Mouse (Mus musculus) ovary, postnatal 14 days (tissue): ENCODE measurements around the gene Gpr142.

Experiments used
- DNase-seq: peaks from one replicate; pipeline ENCODE4 v3.0.0; 2022; ENCODE audit warnings: low spot score

Gpr142 gene

DNA sequence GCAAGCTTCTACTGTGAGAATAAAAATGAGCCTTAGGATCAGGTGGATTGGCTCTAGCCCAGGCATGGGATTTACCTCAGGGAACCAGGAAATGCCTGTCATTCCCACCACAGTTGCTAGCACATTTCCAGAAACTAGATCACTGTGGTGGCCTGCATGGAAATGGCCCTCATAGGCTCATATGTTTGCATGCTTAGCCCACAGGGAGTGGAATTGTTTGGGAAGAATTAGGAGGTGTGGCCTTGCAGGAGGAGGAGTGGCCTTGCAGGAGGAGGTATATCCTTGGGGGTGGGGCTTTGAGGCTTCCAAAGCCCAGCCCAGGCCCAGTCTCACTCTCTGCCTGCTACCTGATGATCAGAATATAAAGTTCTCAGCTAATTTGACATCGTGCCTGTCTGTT is 3.2 kb downstream of the Gpr142 start:
- DNase-seq = no peak

GRCm38 (mm10) chr11:114802540-114803267 is 4.0 kb downstream of the Gpr142 start:
- DNase-seq = no peak

DNA sequence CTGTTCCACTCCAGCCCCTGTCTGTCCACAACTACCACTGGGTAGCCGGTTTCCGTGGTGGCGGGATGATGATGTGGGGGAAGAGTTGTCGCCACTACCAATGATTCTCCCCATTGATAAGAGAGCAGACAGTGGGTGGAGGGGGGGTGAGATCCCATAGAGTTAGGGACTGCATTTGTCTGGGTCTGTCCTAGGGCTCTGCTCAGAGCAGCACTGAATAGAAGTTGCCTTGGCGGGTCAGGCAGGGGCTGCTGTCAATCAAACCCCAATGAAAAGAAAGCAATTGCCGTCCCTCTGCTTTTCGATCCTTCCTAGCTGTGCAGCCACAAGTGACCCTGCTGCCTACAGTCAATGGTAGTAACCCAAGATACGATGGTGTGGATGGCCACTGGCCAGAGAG is 5.3 kb downstream of the Gpr142 start:
- DNase-seq = no peak

GRCm38 (mm10) chr11:114807025-114807424 is 8.3 kb downstream of the Gpr142 start:
- no peak for DNase-seq

- no peak for DNase-seq
Measured at GRCm38 (mm10) chr11:114807686-114808427, 9.1 kb downstream of the Gpr142 start.

DNA sequence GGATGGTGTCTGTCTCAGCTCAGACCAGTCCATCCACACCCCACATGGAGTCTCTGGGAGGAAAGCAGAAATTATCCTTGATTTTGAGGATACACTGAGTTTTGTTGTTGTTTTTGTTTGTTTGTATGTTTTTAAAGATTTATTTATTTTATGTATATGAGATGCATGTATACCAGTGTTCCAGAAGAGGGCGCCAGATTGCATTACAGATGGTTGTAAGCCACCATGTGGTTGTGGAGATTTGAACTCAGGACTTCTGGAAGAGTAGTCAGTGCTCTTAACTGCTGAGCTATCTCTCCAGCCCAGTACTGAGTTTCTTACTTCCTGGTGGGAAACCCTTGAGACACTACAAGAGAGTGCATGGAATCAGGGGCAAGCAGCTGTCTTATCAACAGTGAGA is 10.6 kb downstream of the Gpr142 start:
- no peak for DNase-seq

- DNase-seq = no peak
Measured at GRCm38 (mm10) chr11:114810344-114810743, 11.6 kb downstream of the Gpr142 start.

DNA sequence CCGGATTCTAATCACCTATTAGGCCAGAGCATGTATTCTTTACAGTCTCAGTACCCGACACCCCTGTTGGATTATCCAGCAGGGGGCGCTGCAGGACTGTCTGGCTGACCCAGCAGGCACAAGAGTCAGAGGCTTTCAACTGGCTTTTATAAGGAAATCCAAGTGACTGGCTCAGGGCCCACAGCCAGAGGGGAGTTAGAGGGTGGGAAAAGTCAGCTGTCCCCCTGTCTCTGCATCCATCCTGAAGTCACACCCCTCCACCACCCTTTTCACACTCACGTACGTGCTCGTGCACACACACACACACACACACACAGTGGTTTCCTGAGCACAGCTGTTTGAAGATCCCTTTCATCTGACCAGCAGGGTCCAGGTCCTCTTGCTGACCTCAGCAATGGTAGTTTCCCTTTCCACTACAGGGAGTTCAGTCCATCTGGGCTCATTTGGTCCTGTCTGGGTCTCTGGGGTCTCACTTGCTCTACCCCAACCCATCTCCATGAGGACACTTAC is 14.1 kb downstream of the Gpr142 start:
- DNase-seq = peak; percentile 95

DNA sequence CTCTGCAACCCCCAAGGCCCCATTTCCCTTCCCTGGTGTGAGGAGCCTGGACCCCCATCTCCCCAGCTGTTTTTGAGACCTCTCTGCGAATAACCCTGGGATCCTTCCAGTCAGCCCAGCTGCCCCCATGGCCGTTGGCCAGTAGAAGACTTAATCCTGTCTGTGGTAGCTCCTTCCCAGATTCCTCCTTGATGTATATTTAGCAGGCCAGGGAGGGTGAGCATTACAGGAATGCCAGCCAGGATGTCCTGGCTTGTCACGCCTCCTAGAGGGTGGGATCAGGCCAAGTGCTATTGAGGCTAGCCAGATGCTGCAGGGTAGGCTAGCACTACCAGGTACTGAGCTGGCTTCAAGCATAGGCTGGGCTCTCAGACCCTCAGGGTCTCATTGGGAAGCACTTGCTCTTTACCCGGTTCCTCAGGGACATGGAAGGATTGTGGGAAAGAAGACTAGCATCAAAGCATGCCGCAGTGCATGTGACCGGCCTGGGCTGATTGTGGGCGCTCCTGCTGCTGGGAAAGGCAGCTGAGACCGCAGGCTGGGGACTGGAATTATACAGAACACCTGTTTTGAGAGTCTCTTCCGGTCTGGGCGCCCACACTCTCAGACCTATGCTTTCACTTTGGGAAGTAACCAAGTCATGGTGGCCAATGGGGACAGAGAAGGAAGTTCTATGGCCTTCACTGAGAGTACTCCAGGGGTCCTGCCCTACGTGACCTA is 16.3 kb downstream of the Gpr142 start:
- no peak for DNase-seq

- no peak for DNase-seq
Measured at GRCm38 (mm10) chr11:114816934-114817333, 18.2 kb downstream of the Gpr142 start.

DNA sequence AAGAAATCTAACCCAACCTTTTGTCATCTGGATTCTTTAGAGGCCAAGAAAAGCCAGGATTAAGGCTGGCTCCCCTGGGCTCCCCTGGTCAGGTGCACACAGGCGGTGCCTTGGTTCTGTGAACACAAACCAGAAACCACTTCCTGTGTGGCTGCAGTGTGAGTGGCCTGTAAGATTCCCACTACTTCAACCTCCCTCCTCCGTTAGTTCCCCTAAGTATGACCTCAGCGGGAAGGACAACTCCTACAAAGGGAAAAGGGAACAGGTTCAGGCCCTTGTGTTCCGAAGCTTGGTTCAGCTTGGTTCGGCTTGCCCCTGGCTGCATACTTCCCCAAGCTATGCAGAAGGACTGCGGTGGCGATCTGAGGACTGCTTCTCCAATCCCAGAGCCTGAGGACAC is 19.5 kb downstream of the Gpr142 start:
- DNase-seq = no peak

- DNase-seq = no peak
Measured at GRCm38 (mm10) chr11:114819110-114819509, 20.4 kb downstream of the Gpr142 start.

GRCm38 (mm10) chr11:114820444-114820843 is 21.7 kb downstream of the Gpr142 start:
- DNase-seq = no peak

DNA sequence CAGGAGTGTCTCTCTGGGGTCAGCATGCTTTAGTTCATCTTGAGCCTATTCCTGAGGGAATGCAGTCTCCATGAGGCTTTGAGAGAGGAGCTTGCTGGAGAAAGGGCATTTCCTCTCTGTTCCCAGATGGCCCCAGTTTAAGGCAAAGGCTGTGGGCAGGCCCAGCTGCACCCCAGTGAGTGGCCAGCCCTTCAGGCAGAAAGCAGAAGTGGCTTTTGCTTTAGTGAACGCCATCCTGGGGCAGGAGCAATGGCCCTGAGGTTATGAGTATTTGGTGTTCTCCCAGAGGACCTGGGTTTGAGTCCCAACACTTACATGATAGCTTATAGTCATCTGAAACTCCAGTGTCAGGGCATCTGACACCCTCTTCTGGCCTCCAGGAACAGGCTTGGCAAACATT is 22.6 kb downstream of the Gpr142 start:
- no peak for DNase-seq

GRCm38 (mm10) chr11:114822727-114823126 is 24.0 kb downstream of the Gpr142 start:
- DNase-seq = peak; percentile 21

DNA sequence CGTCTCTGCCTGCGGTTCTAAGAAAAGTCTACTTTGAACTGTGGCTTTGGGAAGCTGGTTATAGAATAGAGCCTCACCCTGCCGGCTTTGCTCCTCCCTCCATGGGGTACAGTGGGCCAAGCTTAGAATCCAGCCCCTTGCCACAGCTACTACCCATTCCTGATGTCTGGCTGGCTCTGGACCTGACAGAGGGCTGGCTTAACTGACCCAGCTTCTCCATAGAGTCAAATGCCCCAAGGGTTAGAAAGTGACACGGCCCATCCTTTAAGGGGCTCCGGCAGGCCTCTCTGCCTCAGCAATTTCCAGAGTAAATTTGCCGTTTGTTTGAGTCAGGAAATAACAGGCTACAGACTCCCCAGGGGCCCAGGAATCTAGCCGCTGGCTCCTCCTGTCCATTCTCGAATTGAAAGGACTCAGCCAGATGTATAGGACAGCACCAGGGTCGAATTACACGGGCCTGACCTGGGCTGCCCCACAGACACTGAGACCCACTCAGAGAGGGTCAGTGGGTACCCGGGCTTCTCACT is 24.5 kb downstream of the Gpr142 start:
- no peak for DNase-seq

DNA sequence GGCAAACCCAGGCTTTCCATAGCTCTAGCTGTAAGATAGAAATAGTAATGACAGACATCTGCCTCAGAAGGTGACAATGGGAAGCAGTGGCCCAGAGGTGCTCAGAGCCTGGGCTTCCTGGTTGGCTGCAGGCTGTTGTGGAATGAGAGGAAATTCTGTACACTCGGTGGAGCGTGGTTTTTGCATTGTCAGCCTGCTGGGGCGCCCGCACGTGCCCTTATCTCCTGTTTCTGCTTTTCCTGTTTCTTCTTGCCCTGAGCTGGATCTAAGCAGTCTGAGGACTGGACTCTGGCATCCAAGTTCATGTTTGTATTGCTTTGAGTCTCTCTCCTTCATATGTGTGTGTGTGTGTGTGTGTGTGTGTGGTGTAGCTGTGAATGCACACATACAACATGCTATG is 28.0 kb downstream of the Gpr142 start:
- no peak for DNase-seq

- DNase-seq = peak; percentile 62
Measured at GRCm38 (mm10) chr11:114829499-114830432, 31.0 kb downstream of the Gpr142 start.

DNA sequence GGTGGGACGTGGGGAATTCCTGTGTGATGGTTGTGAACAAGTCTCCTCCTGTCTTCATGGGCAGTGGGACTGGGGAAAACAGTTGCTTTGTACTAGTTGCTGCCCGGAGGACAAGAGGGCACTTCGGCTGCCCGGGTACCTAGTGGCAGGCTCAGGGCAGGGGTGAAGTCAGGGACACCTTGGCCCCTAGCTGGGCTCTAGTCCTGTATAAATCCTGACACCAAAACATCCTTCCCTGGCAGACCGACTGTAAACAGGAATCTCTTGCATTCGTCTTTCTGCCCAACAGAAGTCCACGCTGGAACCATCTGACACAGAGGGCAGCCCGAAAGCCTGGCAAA is 31.7 kb downstream of the Gpr142 start:
- DNase-seq = no peak

DNA sequence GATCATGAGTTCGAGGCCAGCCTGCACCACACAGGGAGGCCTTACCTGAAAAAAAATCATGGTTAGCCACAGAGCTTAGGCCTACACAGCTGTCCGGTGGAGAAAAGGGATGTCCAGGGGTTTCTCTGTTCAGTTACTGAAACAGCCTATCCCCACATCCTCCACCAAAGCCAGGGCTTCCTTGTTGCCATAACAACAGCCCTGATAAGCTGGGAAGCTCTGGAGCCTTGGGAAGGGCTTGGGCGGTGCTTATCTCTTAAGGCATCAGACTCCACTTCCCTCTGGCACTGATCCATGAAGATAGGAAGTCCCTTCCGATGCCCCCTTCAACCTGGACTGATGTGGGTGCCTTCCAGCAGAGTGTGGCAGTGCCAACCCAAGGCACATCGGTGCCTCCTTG is 34.4 kb downstream of the Gpr142 start:
- DNase-seq = no peak

DNA sequence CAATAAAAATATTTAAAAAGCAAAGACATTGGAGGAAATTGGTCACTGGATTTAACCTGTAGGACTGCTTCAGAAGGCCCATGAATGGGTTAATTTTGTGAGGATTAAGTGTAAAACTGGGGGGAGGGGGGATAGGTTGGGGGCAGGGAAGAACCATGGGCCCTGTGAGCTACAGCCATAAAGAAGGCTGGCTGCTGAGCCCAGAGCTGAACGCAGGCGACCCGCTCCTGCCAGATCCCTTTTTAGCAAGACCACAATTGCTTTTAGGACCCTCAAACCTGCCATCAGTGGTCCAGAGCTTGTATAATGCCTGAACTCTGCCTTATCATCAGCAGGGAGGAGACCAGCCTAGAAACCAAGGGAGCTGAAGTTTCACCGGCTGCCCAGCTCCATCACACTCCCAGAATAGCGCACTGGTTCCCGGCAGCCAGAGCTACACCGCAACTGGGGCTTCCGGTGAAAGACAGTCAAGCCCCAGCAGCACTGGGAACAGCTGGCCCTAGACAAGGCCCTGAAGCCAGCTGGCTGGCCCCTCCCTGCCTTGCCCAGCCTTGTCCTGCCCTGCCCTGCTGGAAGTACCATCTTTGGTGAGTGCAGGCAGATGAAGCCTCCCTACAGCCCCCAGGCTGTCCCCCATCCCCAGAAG is 45.2 kb downstream of the Gpr142 start:
- DNase-seq = no peak
